Mouse (Mus musculus) heart, adult 2 months (tissue): ENCODE measurements around the gene Nelfb. TPM values are rescaled to one million over a fixed set of nuclear protein-coding genes. Genes with fewer than 3 reads are reported as not detected.
"Not testable (repeated sequence)": the region's sequence is repeated elsewhere in the genome, so short reads cannot be mapped to it uniquely, and the experiment has no call there.

Experiments used
- DNase-seq, 2 experiments: peaks; one replicate each; pipeline ENCODE4 v3.0.0; 2021
- H3K27ac ChIP-seq: fragments of 200-600 bp; 2 replicates; pipeline ENCODE4 v1.8.1; 2022
- H3K27me3 ChIP-seq: fragments of 200-500 bp; 2 replicates; pipeline ENCODE4 v1.6.1; 2012; ENCODE audit warnings: mild to moderate bottlenecking, low read length, inconsistent platforms, mixed read lengths; ENCODE audit not compliant: control insufficient read depth, insufficient read depth
- H3K36me3 ChIP-seq: fragments of 200-500 bp; 2 replicates; pipeline ENCODE4 v1.6.1; 2012; ENCODE audit warnings: low read length, inconsistent platforms; ENCODE audit not compliant: control insufficient read depth, insufficient read depth
- H3K4me1 ChIP-seq: fragments of 200-500 bp; 2 replicates; pipeline ENCODE4 v1.6.1; 2011; ENCODE audit warnings: low read length; ENCODE audit not compliant: control insufficient read depth, insufficient read depth
- H3K4me3 ChIP-seq: fragments of 200-600 bp; 2 replicates; pipeline ENCODE4 v1.8.1; 2022
- H3K79me2 ChIP-seq: fragments of 200-500 bp; replicated peaks from 2 replicates; pipeline ENCODE4 v1.6.1; 2012; ENCODE audit warnings: mild to moderate bottlenecking, inconsistent platforms, low read length, moderate library complexity, mixed read lengths; ENCODE audit not compliant: control insufficient read depth, insufficient read depth
- H3K9ac ChIP-seq: fragments of 200-500 bp; 2 replicates; pipeline ENCODE4 v1.6.1; 2012; ENCODE audit warnings: low read depth, mild to moderate bottlenecking, control low read depth, inconsistent platforms, low read length, mixed read lengths
- CTCF ChIP-seq: fragments of 200-600 bp; IDR thresholded peaks from 2 replicates; pipeline ENCODE4 v1.8.1; 2022; ENCODE audit warnings: antibody characterized with exemption, mild to moderate bottlenecking, moderate library complexity
- EP300 ChIP-seq: fragments of 200-500 bp; IDR thresholded peaks from 2 replicates; pipeline ENCODE4 v1.6.1; 2011; ENCODE audit warnings: low read depth, low read length, control low read depth; ENCODE audit not compliant: insufficient read depth
- POLR2A ChIP-seq: fragments of 200-500 bp; IDR thresholded peaks from 2 replicates; pipeline ENCODE4 v1.6.1; 2011; ENCODE audit warnings: mild to moderate bottlenecking, low read depth, low read length, control low read depth; ENCODE audit not compliant: insufficient read depth
- WGBS: fragments of 180-500 bp; shearing (Covaris S2); methylation state at CpG from one replicate; pipeline ENCODE4 v1.1.7; 2018; 5-methylcytosine and 5-hydroxymethylcytosine counted together
- intact Hi-C: fragments of 180-260 bp; cut with DNase I; formaldehyde crosslinking; loops from one replicate; pipeline ENCODE4 v1.15.1; 2025
- long read RNA-seq: library from polyadenylated mRNA; stranded (forward); transcript quantifications from one replicate; pipeline ENCODE4 v2.0.0, GENCODE M21; 2021
- polyA plus RNA-seq: library from polyadenylated mRNA; depleted of rRNA; stranded (reverse); fragments of >200 nt; gene quantifications from 2 replicates; pipeline ENCODE4 v1.2.3, GENCODE M21; 2012; rRNA removed
- total RNA-seq, 2 experiments: library from RNA; stranded (reverse); gene quantifications; 2 replicates each; pipeline ENCODE4 v1.2.3; 2021

Gene Nelfb
- total RNA-seq (10 to 100 TPM; 37.4 TPM), polyA plus RNA-seq (47.0 and 86.7 TPM in 2 replicates)
- long read RNA-seq, transcript Nelfb-201 (13 exons, 2,637 nt): major isoform, 78 of 100 reads
- long read RNA-seq, partial matches to known transcripts: 3 of 100 reads
- long read RNA-seq, other reads (novel, unspliced or antisense): 19 of 100 reads

DNA sequence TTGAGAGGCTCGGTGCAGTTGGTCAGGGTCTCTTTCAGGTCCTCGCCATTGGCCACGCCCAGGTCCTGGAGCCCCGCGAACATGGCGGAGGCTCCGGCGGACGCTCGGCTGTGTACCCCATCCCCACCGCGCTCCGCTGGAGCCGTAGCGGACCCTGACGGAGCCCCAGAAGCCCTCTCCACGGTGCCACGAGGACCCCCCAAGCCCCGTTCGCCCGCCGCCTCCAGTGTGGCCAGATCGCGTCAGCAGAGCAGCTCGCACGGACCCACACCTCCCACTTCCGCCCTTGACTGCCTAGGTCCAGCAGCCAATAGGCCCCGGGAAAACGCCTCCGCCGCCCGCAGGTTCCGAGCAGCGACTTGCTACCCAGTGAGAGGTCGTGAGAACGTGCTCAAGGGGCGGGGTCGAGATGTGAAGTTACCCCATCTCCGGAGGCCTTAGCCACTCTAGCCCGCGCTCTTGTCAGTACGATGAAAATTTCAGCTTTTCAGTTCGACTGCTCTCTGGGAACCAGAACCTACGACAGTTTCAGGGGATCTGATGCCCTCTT lies at the start of gene Nelfb:
Nelfb (minus strand) TSS at position 369 of the 550 bp plus-strand sequence.
- Histone ChIP-seq H3K4me1 (peaks cover 4% of the 10 kb centered on the region; the same call in 1 of the 2 replicates), H3K79me2 (peaks cover 2% of the 10 kb centered on the region), H3K27ac (peak within 1 kb of the TSS; percentile 99), H3K4me3 (peak within 1 kb of the TSS; percentile 69), H3K27me3 (no peaks in the 10 kb centered on the region), H3K9ac (peak within 1 kb of the TSS; percentile 97), H3K36me3 (no peaks in the 10 kb centered on the region)
- TF ChIP-seq EP300 (0 out of 2 replicates have a peak, but pooled peaks have one; percentile 28), CTCF (no peak), POLR2A (peak; percentile 68)
- DNase-seq: peak; percentile 92 to 95
- WGBS: under 1% methylated on average over 44 of the region's 44 CpGs
- intact Hi-C loops: loop anchor here (1.0 to 2.0 kb wide), 2 partner anchors 13 to 18 kb away; partner anchors contain the start of gene Tubb4b

DNA sequence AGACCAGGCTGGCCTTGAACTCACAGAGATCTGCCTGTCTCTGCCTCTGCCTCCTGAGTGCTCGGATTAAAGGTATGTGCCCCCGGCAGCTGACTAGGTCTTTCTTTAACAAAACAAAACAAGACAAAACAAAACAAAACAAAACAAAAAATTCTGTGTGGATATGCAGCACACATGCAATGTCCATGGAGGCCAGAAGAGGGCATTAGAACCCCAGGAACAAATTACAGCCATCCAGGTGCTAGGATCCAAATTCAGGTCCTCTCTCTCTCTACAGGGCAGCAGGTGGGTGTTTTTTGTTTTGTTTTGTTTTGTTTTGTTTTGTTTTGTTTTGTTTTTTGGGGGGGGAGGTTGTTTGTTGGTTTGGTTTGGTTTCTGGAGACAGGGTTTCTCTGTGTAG lies 47.6 kb upstream of the Nelfb start:
- TF ChIP-seq CTCF (peak; percentile 73), POLR2A (no peak)
- H3K27me3 ChIP-seq: no peaks in the 10 kb centered on the region
- no peak for DNase-seq
- H3K27ac ChIP-seq: no peak overlapping the region
- intact Hi-C loops: loop anchor here (2.0 to 10.0 kb wide), 2 partner anchors 34 to 134 kb away; no protein-coding TSS in a partner anchor
- no peak overlapping the region for H3K9ac ChIP-seq
- WGBS: 53% methylated on average over 2 of the region's 2 CpGs
- H3K4me3 ChIP-seq: no peak overlapping the region
- H3K36me3 ChIP-seq: peaks cover 2% of the 10 kb centered on the region; the same call in 1 of the 2 replicates
- H3K4me1 ChIP-seq: peaks cover 3% of the 10 kb centered on the region
- H3K79me2 ChIP-seq: no peaks in the 10 kb centered on the region

DNA sequence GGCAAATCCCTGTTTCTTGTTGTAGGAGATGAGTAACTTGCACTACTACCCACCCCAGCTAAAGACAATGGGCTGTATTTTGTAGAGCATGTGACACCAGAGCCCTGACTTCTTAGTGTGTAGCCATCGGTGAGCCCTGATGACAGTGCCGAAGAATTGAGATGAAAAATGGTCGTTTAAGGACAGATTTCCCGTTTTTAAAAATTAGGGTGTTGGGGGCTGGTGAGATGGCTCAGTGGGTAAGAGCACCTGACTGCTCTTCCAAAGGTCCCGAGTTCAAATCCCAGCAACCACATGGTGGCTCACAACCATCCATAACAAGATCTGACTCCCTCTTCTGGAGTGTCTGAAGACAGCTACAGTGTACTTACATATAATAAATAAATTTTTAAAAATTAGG lies 46.0 kb upstream of the Nelfb start:
- intact Hi-C loops: loop anchor here (10.0 kb wide), 1 partner anchor 132 kb away; no protein-coding TSS in a partner anchor

DNA sequence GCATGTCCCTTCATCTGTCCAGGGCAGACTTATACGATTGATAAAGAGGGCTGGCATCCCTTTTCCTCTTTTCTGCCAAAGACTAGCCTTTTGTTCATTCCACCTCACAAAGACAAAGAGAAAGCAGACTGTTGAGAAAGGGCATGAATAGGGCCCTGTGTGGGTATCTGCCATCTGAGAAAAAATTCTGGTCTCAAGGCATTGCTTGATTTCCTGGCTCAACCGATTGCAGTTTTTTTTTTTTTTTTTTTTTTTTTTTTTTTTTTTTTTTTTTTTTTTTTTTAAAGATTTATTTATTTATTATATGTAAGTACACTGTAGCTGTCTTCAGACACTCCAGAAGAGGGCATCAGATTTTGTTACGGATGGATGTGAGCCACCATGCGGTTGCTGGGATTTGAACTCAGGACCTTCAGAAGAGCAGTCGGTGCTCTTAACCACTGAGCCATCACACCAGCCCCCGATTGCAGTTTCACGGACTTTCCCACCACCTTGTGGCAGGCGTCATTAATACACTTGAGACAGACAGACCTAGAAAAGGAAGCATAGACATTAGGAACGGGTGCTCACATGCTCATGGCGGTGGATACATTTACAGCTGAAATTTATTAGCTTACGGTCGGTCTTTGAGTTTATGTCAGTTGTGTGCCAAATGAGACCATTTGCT lies 45.3 kb upstream of the Nelfb start:
- not testable (repeated sequence) for H3K27me3 ChIP-seq, H3K4me1 ChIP-seq, DNase-seq, H3K4me3 ChIP-seq, H3K36me3 ChIP-seq, H3K27ac ChIP-seq, H3K79me2 ChIP-seq
- TF ChIP-seq CTCF: peak; percentile 58
- intact Hi-C loops: loop anchor here (10.0 kb wide), 1 partner anchor 132 kb away; no protein-coding TSS in a partner anchor
- 52% methylated on average over 12 of the region's 12 CpGs for WGBS
- H3K9ac ChIP-seq: 0 out of 2 replicates have a peak overlapping the region, but pooled peaks have one; percentile 23

More for the DNA sequence above, 46.0 kb upstream of the Nelfb start:
- H3K4me3 ChIP-seq, H3K27me3 ChIP-seq, DNase-seq, H3K4me1 ChIP-seq, H3K79me2 ChIP-seq, H3K27ac ChIP-seq, H3K9ac ChIP-seq, H3K36me3 ChIP-seq: not testable (repeated sequence)
- 85% methylated on average over 5 of the region's 5 CpGs for WGBS

DNA sequence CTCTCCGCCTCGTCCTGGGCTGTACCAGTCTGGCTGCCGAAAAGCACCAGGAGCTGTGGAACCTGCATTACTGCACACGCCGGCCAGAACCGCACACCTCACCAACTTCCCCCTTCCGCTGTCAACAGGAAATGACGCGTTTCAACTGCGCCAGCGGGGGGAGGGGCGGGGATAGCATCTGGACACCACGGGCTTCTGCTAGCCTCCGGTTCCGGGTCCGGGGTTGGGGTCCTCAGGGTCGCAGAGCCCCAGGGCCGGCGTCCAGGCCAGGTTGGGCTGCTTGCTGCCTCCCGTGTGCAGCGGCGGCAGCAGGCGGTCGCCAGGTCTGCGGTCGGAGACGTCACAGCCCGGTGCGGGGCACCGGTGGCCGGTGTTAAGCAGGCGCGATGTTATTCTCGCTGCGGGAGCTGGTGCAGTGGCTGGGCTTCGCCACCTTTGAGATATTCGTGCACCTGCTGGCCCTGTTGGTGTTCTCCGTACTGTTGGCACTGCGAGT lies 44.0 kb upstream of the Nelfb start, which contains the start of gene Tmem203:
Tmem203 (plus strand) TSS at position 156 of the 496 bp plus-strand sequence.
- H3K9ac ChIP-seq: peak within 1 kb of the TSS; percentile 89
- WGBS: under 1% methylated on average over 39 of the region's 39 CpGs
- intact Hi-C loops: loop anchor here (1.0 to 10.0 kb wide), 5 partner anchors 17 to 131 kb away; partner anchors contain the start of genes Anapc2, Man1b1 and Ssna1
- peak within 1 kb of the TSS; percentile 98 for H3K4me3 ChIP-seq
- H3K27ac ChIP-seq: peak within 1 kb of the TSS; percentile 91
- no peaks in the 10 kb centered on the region for H3K27me3 ChIP-seq
- TF ChIP-seq EP300 (peak; percentile 90), POLR2A (peak; percentile 80), CTCF (no peak)
- peaks cover 2% of the 10 kb centered on the region; the same call in 1 of the 2 replicates for H3K36me3 ChIP-seq
- peaks cover 3% of the 10 kb centered on the region for H3K4me1 ChIP-seq
- H3K79me2 ChIP-seq: no peaks in the 10 kb centered on the region
- DNase-seq: peak; percentile 88 to 93

DNA sequence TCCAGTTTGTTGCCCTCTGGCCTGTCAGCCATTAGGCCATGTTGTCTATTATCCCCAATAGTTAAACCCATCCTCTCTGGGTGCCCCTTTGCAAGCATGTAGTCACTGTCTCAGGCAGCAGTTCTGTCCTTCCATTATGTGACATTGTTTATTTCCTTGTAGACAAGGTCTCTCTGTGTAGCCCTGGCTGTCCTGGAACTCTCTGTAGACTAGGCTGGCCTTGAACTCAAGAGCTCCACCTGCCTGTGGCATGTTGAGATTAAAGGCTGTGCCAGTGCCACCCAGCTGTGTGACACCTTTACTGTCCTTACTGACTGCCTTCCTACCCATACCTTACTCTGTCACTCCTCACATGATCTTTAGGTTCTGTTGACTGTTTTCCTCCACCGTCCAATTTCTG lies 41.0 kb upstream of the Nelfb start:
- Histone ChIP-seq H3K4me1 (peaks cover 3% of the 10 kb centered on the region), H3K4me3 (no peak overlapping the region), H3K27me3 (no peaks in the 10 kb centered on the region), H3K79me2 (no peaks in the 10 kb centered on the region), H3K9ac (no peak overlapping the region), H3K27ac (no peak overlapping the region), H3K36me3 (peaks cover 2% of the 10 kb centered on the region; the same call in 1 of the 2 replicates)
- TF ChIP-seq CTCF (peak; percentile 50), POLR2A (no peak), EP300 (no peak)
- no peak for DNase-seq
- 90% methylated on average over 1 of the region's 1 CpGs for WGBS
- intact Hi-C loops: loop anchor here (10.0 kb wide), 1 partner anchor 128 kb away; no protein-coding TSS in a partner anchor
